Mouse (Mus musculus) forebrain, postnatal 0 days (tissue): Measurements from ENCODE around the gene Olfr352. TPM values are rescaled to one million over a fixed set of nuclear protein-coding genes. Genes with fewer than 3 reads are reported as not detected.

Source experiments
- ATAC-seq: fragments of 200-750 bp; cut with Nextera tagmentation; 2 replicates; pipeline ENCODE4 v1.8.0; 2017; ENCODE audit warnings: mild to moderate bottlenecking, moderate library complexity
- DNase-seq: peaks from one replicate; pipeline ENCODE4 v3.0.0-alpha.2; 2015
- H3K27ac ChIP-seq: fragments of 300-500 bp; sonication (generic); 2 replicates; pipeline ENCODE4 v1.5.1; 2014; ENCODE audit warnings: low read depth, mild to moderate bottlenecking, antibody characterized with exemption, low read length, moderate library complexity, mixed read lengths
- H3K27me3 ChIP-seq: fragments of 300-500 bp; sonication (generic); 2 replicates; pipeline ENCODE4 v1.6.1; 2014; ENCODE audit warnings: mild to moderate bottlenecking, low read length, mixed read lengths; ENCODE audit not compliant: insufficient read depth
- H3K36me3 ChIP-seq: fragments of 300-500 bp; sonication (generic); 2 replicates; pipeline ENCODE4 v1.6.1; 2014; ENCODE audit warnings: mild to moderate bottlenecking, moderate library complexity; ENCODE audit not compliant: insufficient read depth
- H3K4me1 ChIP-seq: fragments of 300-500 bp; sonication (generic); 2 replicates; pipeline ENCODE4 v1.6.1; 2014; ENCODE audit warnings: antibody characterized with exemption; ENCODE audit not compliant: insufficient read depth
- H3K4me2 ChIP-seq: fragments of 300-500 bp; sonication (generic); 2 replicates; pipeline ENCODE4 v1.6.1; 2014; ENCODE audit warnings: low read depth, mild to moderate bottlenecking, moderate library complexity
- H3K4me3 ChIP-seq: fragments of 300-500 bp; sonication (generic); 2 replicates; pipeline ENCODE4 v1.5.1; 2014; ENCODE audit warnings: low read depth, low read length, mixed read lengths
- H3K9ac ChIP-seq: fragments of 300-500 bp; sonication (generic); 2 replicates; pipeline ENCODE4 v1.6.1; 2014; ENCODE audit warnings: mild to moderate bottlenecking
- H3K9me3 ChIP-seq: fragments of 300-500 bp; sonication (generic); 2 replicates; pipeline ENCODE4 v1.6.1; 2016; ENCODE audit warnings: low read length
- CTCF ChIP-seq: sonication (generic); IDR thresholded peaks from 2 replicates; pipeline ENCODE4 v1.5.1; 2016; ENCODE audit warnings: antibody characterized with exemption, control low read depth, low read depth
- WGBS: fragments of 180-500 bp; shearing (Covaris S2); extraction: QIAGEN DNeasy Blood & Tissue Kit; methylation state at CpG from one replicate; pipeline ENCODE4 v1.1.7; 2014; 5-methylcytosine and 5-hydroxymethylcytosine counted together
- polyA plus RNA-seq: library from polyadenylated mRNA; unstranded; fragments of >200 nt; fragmentation: Nextera tagmentation; extraction: Ambion mirVana; gene quantifications from 2 replicates; pipeline ENCODE4 v1.2.1, GENCODE M21; 2015
- total RNA-seq: library from RNA; depleted of rRNA; stranded (reverse); fragments of >200 nt; gene quantifications from 2 replicates; pipeline ENCODE4 v1.2.3, GENCODE M21; 2014; rRNA removed

Gene Olfr352
- total RNA-seq = not detected in 2 replicates
- not detected in 2 replicates for polyA plus RNA-seq

DNA sequence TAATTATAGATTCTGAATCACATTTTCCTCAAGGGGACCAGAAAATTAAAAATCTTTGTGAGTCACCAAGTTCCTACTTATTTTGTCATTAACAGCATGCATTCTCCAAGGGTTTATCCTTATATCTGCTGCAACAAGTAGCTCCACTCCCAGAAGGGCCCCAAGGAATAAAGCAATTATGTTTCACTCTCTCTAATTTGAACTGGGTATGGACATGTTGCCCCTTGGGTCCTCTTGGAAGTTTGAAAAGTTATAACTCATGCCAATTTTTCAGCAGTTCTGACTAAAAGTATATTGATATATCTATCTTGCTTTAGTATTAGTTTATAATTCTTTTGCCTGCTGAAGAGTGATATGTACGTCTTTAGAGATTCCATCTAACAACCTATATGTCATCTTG, at the start of gene Olfr352:
Gene Olfr352 (plus strand): TSS at position 301 of the 400 bp plus-strand sequence.
- Histone ChIP-seq H3K27ac (no peak within 1 kb of the TSS), H3K9ac (no peak within 1 kb of the TSS), H3K27me3 (no peaks in the 10 kb centered on the region), H3K4me1 (no peaks in the 10 kb centered on the region), H3K4me2 (no peak within 1 kb of the TSS), H3K4me3 (no peak within 1 kb of the TSS), H3K9me3 (0 out of 2 replicates have a peak, but pooled peaks cover 11% of the 10 kb centered on the region), H3K36me3 (no peaks in the 10 kb centered on the region)
- TF ChIP-seq CTCF = no peak
- no peak for ATAC-seq
- DNase-seq = no peak
- 83% methylated on average over 1 of the region's 1 CpGs for WGBS

DNA sequence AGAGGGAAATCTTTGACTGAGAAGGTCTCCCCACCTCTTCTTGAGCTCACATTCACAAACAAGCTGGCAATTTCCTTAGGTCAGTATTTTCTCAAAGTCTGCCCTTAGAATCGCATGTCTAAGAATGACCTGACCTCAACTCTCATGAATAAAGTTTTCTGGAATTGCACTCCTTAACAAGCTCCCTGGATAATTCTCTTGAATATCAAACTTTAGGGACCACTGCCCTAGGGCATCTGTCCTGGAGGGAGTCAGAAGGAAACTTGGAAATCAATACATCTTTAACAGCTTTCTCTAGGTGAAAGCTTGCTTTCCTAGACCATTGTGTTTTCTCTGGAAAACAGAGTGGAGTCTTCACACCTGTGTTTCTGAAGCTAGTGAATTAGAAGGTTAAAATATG, 22.2 kb upstream of the Olfr352 start, which contains the start of gene Olfr350:
Gene Olfr350 (plus strand): TSS at position 301 of the 400 bp plus-strand sequence.
- H3K4me1 ChIP-seq = no peaks in the 10 kb centered on the region
- no peaks in the 10 kb centered on the region for H3K27me3 ChIP-seq
- no peak within 1 kb of the TSS for H3K27ac ChIP-seq
- ATAC-seq (no peak), DNase-seq (no peak)
- WGBS = 80% methylated on average over 1 of the region's 1 CpGs
- no peak within 1 kb of the TSS for H3K4me2 ChIP-seq
- no peak for TF ChIP-seq CTCF
- no peaks in the 10 kb centered on the region for H3K36me3 ChIP-seq
- no peak within 1 kb of the TSS for H3K9ac ChIP-seq
- peaks cover 7% of the 10 kb centered on the region; the same call in 1 of the 2 replicates for H3K9me3 ChIP-seq
- no peak within 1 kb of the TSS for H3K4me3 ChIP-seq

DNA sequence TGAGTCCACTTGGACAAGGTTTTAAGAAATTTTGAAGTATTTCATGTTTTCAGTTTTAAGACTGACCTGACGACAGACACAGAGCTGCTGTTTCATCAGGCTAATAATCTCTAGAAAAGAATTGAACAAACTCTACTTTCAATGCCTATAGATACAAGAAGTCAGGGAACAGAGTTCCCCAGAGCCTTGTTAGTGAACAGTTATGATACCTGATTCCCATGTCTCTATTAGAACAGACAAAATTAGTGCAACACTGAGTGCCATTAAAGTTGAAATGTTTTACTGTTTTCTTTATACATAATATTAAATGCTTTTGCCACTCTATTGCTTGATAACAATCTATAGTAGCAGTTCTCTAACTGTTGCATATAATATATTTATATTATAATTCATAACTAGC, 5.7 kb upstream of the Olfr352 start, which contains the start of gene Olfr351:
Gene Olfr351 (minus strand): TSS at position 101 of the 400 bp plus-strand sequence.
- Histone ChIP-seq H3K9ac (no peak within 1 kb of the TSS), H3K4me2 (no peak within 1 kb of the TSS), H3K27ac (no peak within 1 kb of the TSS), H3K27me3 (no peaks in the 10 kb centered on the region), H3K4me3 (no peak within 1 kb of the TSS), H3K4me1 (no peaks in the 10 kb centered on the region), H3K9me3 (0 out of 2 replicates have a peak, but pooled peaks cover 12% of the 10 kb centered on the region), H3K36me3 (no peaks in the 10 kb centered on the region)
- WGBS = 83% methylated on average over 1 of the region's 1 CpGs
- ATAC-seq = no peak
- TF ChIP-seq CTCF = no peak
- no peak for DNase-seq

DNA sequence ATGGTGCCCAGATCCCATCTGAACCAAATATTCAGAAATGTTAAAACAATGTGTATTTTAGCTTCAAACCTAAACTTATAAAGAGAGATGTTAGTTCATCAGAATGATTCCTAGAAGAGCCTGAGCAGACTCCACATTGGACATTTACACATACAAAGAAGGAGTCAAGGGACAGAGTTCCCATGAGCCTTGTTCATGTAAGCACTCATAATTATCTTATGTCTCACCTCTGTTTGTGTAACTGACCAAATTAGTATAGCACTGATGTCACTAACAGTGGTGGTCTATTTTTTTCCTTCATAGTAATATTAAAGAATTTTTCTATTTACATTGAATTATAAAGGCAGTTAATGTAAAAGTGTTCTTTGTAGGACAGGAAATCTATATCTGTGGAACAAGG, 24.6 kb downstream of the Olfr352 start, which contains the start of gene Olfr353:
Gene Olfr353 (minus strand): TSS at position 101 of the 400 bp plus-strand sequence.
- H3K4me3 ChIP-seq = no peak within 1 kb of the TSS
- no peaks in the 10 kb centered on the region for H3K27me3 ChIP-seq
- no peak for DNase-seq
- 0 out of 2 replicates have a peak, but pooled peaks cover 4% of the 10 kb centered on the region for H3K9me3 ChIP-seq
- no peak for TF ChIP-seq CTCF
- H3K9ac ChIP-seq = no peak within 1 kb of the TSS
- no peak for ATAC-seq
- H3K27ac ChIP-seq = no peak within 1 kb of the TSS
- no peak within 1 kb of the TSS for H3K4me2 ChIP-seq
- no peaks in the 10 kb centered on the region for H3K36me3 ChIP-seq
- H3K4me1 ChIP-seq = no peaks in the 10 kb centered on the region

DNA sequence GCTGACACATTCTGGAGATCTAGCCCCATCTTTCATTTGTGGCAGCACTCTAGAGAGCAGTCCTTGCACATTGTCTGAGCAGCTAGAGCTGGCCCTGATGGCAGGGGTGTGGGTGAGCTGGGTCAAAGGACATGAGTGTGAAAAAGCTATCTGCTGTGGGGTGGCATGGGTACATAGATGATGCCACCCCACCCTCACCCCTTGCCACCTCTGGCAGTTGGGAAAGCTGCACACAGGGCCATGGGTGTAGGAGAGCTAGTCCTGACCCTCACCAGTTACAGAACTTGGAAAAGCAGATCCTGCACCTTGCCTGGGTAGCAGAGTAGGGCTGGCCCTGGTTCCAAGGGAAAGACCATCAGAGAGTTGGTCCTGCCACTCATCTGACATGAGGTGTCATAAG, 28.9 kb downstream of the Olfr352 start:
- Histone ChIP-seq H3K27me3 (no peaks in the 10 kb centered on the region), H3K4me1 (no peaks in the 10 kb centered on the region), H3K36me3 (no peaks in the 10 kb centered on the region), H3K4me2 (no peak overlapping the region), H3K9ac (no peak overlapping the region), H3K4me3 (no peak overlapping the region), H3K27ac (no peak overlapping the region), H3K9me3 (0 out of 2 replicates have a peak, but pooled peaks cover 4% of the 10 kb centered on the region)
- ATAC-seq = no peak
- no peak for TF ChIP-seq CTCF
- no peak for DNase-seq

DNA sequence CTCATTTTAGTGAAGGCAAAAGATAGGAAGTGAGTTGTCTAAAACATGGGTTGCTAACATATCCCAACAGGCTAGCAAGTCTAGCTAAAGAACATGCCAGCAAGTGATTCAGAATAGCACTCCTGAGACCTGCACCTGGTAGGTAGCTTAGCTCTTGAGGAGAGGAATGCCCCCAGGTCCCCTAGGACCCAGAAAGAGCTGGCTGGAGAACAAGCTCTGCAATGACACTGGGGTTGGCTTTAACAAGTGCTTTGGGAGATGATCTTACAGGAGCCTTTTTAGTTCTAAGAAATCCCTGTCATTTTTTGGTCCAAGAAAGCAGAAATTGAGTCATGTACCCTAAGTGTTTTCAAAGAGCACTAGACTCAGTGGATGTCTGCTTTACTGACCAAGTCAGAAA, 37.1 kb downstream of the Olfr352 start, which contains the start of gene Olfr354:
Gene Olfr354 (plus strand): TSS at position 301 of the 400 bp plus-strand sequence.
- ATAC-seq (no peak), DNase-seq (no peak)
- H3K36me3 ChIP-seq = no peaks in the 10 kb centered on the region
- H3K27ac ChIP-seq = no peak within 1 kb of the TSS
- H3K4me1 ChIP-seq = no peaks in the 10 kb centered on the region
- H3K9me3 ChIP-seq = 0 out of 2 replicates have a peak, but pooled peaks cover 6% of the 10 kb centered on the region
- no peaks in the 10 kb centered on the region for H3K27me3 ChIP-seq
- no peak within 1 kb of the TSS for H3K9ac ChIP-seq
- H3K4me3 ChIP-seq = no peak within 1 kb of the TSS
- no peak for TF ChIP-seq CTCF
- H3K4me2 ChIP-seq = no peak within 1 kb of the TSS

Other genes starting within 250 kb of the Olfr352 start
- not detected in 2 replicates for gene Olfr345, start 228.4 kb upstream of the Olfr352 start, total RNA-seq
- not detected in 2 replicates for gene Olfr345, start 228.4 kb upstream of the Olfr352 start, polyA plus RNA-seq
- not detected in 2 replicates for gene Olfr346, start 182.7 kb upstream of the Olfr352 start, total RNA-seq
- not detected in 2 replicates for gene Olfr346, start 182.7 kb upstream of the Olfr352 start, polyA plus RNA-seq
- gene Olfr347, start 136.6 kb upstream of the Olfr352 start, total RNA-seq = not detected in 2 replicates
- not detected in 2 replicates for gene Olfr347, start 136.6 kb upstream of the Olfr352 start, polyA plus RNA-seq
- not detected in 2 replicates for gene Olfr348, start 84.2 kb upstream of the Olfr352 start, total RNA-seq
- gene Olfr348, start 84.2 kb upstream of the Olfr352 start, polyA plus RNA-seq = not detected in 2 replicates
- not detected in 2 replicates for gene Olfr50, start 77.9 kb upstream of the Olfr352 start, total RNA-seq
- not detected in 2 replicates for gene Olfr50, start 77.9 kb upstream of the Olfr352 start, polyA plus RNA-seq
- not detected in 2 replicates for gene Olfr3, start 51.4 kb upstream of the Olfr352 start, total RNA-seq
- gene Olfr3, start 51.4 kb upstream of the Olfr352 start, polyA plus RNA-seq = not detected in 2 replicates
- not detected in 2 replicates for gene Olfr350, start 22.1 kb upstream of the Olfr352 start, total RNA-seq
- not detected in 2 replicates for gene Olfr350, start 22.1 kb upstream of the Olfr352 start, polyA plus RNA-seq
- not detected in 2 replicates for gene Olfr351, start 5.8 kb upstream of the Olfr352 start, total RNA-seq
- not detected in 2 replicates for gene Olfr351, start 5.8 kb upstream of the Olfr352 start, polyA plus RNA-seq
- not detected in 2 replicates for gene Olfr353, start 24.5 kb downstream of the Olfr352 start, total RNA-seq
- not detected in 2 replicates for gene Olfr353, start 24.5 kb downstream of the Olfr352 start, polyA plus RNA-seq
- gene Olfr354, start 37.2 kb downstream of the Olfr352 start, total RNA-seq = not detected in 2 replicates
- gene Olfr354, start 37.2 kb downstream of the Olfr352 start, polyA plus RNA-seq = not detected in 2 replicates
- gene Olfr355, start 60.4 kb downstream of the Olfr352 start, total RNA-seq = not detected in 2 replicates
- gene Olfr355, start 60.4 kb downstream of the Olfr352 start, polyA plus RNA-seq = not detected in 2 replicates
- gene Olfr356, start 68.7 kb downstream of the Olfr352 start, total RNA-seq = not detected in 2 replicates
- gene Olfr356, start 68.7 kb downstream of the Olfr352 start, polyA plus RNA-seq = not detected in 2 replicates
- gene Olfr357, start 125.4 kb downstream of the Olfr352 start, total RNA-seq = not detected in 2 replicates
- gene Olfr357, start 125.4 kb downstream of the Olfr352 start, polyA plus RNA-seq = not detected in 2 replicates
- gene Olfr358, start 140.9 kb downstream of the Olfr352 start, total RNA-seq = not detected in 2 replicates
- gene Olfr358, start 140.9 kb downstream of the Olfr352 start, polyA plus RNA-seq = not detected in 2 replicates
- not detected in 2 replicates for gene Olfr360, start 197.3 kb downstream of the Olfr352 start, total RNA-seq
- gene Olfr360, start 197.3 kb downstream of the Olfr352 start, polyA plus RNA-seq = not detected in 2 replicates
- not detected in 2 replicates for gene Olfr361, start 220.8 kb downstream of the Olfr352 start, total RNA-seq
- gene Olfr361, start 220.8 kb downstream of the Olfr352 start, polyA plus RNA-seq = not detected in 2 replicates
- gene Olfr362, start 249.4 kb downstream of the Olfr352 start, total RNA-seq = not detected in 2 replicates
- not detected in 2 replicates for gene Olfr362, start 249.4 kb downstream of the Olfr352 start, polyA plus RNA-seq